Mouse (Mus musculus) heart, postnatal 25 days (tissue): ENCODE results near the gene Eif3k. TPM values are rescaled to one million over a fixed set of nuclear protein-coding genes. Genes with fewer than 3 reads are reported as not detected.

ENCODE experiments used
- DNase-seq: peaks from one replicate; pipeline ENCODE4 v3.0.0; 2022; ENCODE audit warnings: low spot score
- intact Hi-C: fragments of 180-260 bp; cut with DNase I; formaldehyde crosslinking; loops from one replicate; pipeline ENCODE4 v1.15.1; 2025
- total RNA-seq, 2 experiments: library from RNA; stranded (reverse); gene quantifications; 2 replicates each; pipeline ENCODE4 v1.2.3; 2021

The Eif3k gene
- total RNA-seq = 100 to 1,000 TPM; 148 to 164 TPM

GRCm38 (mm10) chr7:28981651-28982273 is at the start of gene Eif3k, which contains the start of gene Map4k1:
Gene Eif3k (minus strand): TSS chr7:28981864.
Gene Map4k1 (plus strand): TSS chr7:28982050.
- intact Hi-C loops = loop anchor here (5.0 to 10.0 kb wide), 3 partner anchors 61 to 323 kb away; partner anchors contain the start of genes Dpf1, Kcnk6 and Yif1b
- DNase-seq = peak; percentile 95

DNA sequence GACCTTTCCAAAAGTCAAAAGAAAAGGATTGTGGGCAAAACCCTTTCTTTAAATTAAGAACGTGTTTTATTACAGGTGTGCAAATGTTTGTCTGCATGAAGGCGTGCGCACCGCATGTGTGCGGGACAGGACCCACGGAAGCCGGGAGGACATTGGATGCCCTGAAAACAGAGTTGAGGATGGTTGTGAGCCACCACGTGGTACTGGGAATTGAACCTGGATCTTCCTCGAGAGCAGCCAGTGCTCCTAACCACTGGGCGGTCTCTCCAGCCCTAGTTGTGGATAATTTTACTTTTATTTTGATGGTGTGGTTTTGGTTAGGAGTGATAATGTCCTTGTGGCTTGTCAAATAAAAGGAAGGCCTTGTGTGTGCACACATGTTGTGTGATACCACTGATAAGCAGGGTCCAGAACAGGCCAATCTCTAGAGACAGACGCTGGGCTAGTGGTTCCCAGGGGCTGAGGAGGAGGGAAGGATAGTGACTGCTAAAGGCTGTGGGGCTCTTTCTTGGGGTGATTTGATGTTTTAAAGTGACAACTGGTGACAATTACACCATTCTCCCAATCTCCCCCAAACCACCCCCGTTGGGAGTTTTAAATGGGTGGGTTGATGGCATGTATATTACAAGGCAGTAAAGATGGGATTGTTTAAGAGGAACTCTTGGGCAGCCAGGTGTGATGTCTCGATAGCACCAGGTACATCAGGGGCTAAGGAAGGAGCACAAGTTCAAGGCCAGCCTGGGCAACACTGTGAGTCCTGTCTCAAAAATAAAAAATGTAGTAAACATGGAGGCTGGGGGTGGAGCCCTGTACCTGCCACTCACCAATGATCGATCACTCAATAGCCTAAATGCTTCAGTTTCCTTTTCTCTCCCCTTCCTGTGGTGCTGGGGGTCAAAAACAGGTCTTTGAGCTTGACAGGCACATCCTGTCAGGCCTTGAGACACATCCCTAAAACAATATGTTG is 48.3 kb upstream of the Eif3k start:
- intact Hi-C loops = loop anchor here (10.0 kb wide), 1 partner anchor 165 kb away; the partner anchor contains the start of gene Lgals7

GRCm38 (mm10) chr7:29028761-29029160 is 47.1 kb upstream of the Eif3k start:
- intact Hi-C loops = no loop called here
- DNase-seq = no peak

More for the DNA sequence above, 48.3 kb upstream of the Eif3k start:
- no peak for DNase-seq

- no peak for DNase-seq
- intact Hi-C loops = no loop called here
Measured at GRCm38 (mm10) chr7:29026811-29027210, 45.1 kb upstream of the Eif3k start.

DNA sequence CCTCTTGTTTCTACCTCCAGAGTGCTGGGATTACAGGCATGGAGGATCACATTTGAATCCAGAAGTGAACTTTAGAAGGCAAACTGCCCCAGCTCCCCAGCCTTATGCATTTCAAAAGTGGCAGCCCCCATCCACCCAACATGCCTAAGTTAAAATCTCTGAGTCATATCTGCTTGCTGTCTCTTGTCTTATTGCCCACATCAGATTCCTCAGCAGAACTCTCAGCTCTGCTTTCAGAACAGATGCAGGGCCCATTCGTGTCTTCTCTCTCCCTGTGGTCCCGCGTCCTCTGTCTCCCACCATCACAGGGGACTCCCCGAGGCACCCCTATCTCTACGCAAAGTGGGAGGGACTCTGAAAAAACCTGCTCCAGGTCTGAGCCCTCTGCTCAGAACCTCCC is 44.5 kb upstream of the Eif3k start:
- no peak for DNase-seq
- intact Hi-C loops = no loop called here

- no peak for DNase-seq
- intact Hi-C loops = no loop called here
Measured at GRCm38 (mm10) chr7:29025566-29025965, 43.9 kb upstream of the Eif3k start.

GRCm38 (mm10) chr7:29023514-29023913 is 41.9 kb upstream of the Eif3k start:
- no peak for DNase-seq
- intact Hi-C loops = no loop called here

- DNase-seq = no peak
- intact Hi-C loops = no loop called here
Measured at GRCm38 (mm10) chr7:29022479-29022878, 40.8 kb upstream of the Eif3k start.

GRCm38 (mm10) chr7:29019447-29020220 is 38.0 kb upstream of the Eif3k start:
- intact Hi-C loops = no loop called here
- no peak for DNase-seq

DNA sequence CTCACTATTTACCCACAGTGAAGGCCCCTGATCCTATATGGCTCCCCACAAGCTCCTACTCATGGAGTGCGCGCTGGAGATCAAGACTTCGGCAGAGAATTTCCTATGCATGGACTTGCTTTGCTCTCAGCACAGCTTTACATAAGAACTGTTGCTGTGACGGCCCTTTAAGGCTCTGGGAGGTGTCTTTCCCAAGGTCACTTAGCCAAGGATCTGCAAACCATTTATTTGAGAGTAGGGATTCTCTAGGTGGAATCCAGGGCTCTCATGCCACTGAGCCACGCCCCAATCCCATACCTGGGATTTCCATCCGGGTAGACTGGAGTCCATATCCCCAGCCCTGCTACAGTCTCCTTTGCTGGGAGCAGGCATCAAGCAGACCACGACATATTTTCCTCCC is 35.6 kb upstream of the Eif3k start:
- intact Hi-C loops = no loop called here
- DNase-seq = no peak

GRCm38 (mm10) chr7:29016440-29016839 is 34.8 kb upstream of the Eif3k start:
- intact Hi-C loops = no loop called here
- DNase-seq = no peak

DNA sequence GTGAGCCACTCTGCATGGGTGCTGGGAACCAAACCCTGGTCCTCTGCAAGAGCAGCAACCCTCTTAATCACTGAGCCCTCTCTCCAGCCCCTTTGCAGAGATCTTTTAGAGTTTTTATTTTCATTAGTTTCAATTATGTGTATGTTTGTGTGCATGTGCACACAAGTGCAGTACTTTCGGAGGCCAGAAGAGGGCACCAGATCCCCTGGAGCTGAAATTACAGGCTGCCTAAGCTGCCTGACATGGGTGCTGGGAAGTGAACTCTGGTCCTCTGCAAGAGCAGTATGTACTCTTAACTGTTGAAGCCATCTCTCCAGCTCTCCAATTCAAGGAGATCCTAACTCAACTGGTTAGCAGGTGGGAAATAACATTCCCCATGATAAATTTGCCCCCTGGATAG is 33.3 kb upstream of the Eif3k start:
- intact Hi-C loops = no loop called here
- no peak for DNase-seq

GRCm38 (mm10) chr7:29008714-29009113 is 27.1 kb upstream of the Eif3k start:
- DNase-seq = no peak
- intact Hi-C loops = no loop called here

DNA sequence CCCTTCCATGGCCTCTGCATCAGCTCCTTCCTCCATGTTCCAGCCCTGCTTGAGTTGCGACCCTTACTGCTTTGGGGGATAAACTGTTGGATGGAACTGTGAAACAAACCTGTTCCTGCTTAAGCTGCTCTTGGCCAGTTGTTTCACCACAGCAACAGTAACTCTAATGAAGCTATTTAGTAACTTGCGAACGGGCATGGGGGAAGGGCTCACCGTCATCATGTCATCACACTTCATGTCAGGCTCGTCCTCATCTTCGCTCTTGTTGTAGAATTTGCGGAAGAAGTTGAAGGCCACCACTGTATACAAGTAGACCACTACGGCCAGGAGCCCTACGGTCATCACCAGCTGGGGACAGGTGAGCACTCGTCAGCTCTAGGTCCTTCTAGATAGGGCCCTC is 26.5 kb upstream of the Eif3k start:
- intact Hi-C loops = no loop called here
- DNase-seq = no peak

GRCm38 (mm10) chr7:29007224-29008101 is 25.8 kb upstream of the Eif3k start:
- no peak for DNase-seq
- intact Hi-C loops = no loop called here

- no peak for DNase-seq
- intact Hi-C loops = no loop called here
Measured at GRCm38 (mm10) chr7:29000651-29001605, 19.3 kb upstream of the Eif3k start.

GRCm38 (mm10) chr7:28993402-28993801 is 11.7 kb upstream of the Eif3k start:
- no peak for DNase-seq
- intact Hi-C loops = loop anchor here (5.0 kb wide), 1 partner anchor 44 kb away; no protein-coding TSS in a partner anchor

- intact Hi-C loops = loop anchor here (5.0 kb wide), 1 partner anchor 44 kb away; no protein-coding TSS in a partner anchor
- no peak for DNase-seq
Measured at GRCm38 (mm10) chr7:28992997-28993396, 11.3 kb upstream of the Eif3k start.
